24 mouse cellular contexts compared by ENCODE assay signal in genomic region chr9:87169144-87169543, GRCm38 (mm10). TPM values are rescaled to one million over a fixed set of nuclear protein-coding genes. Genes with fewer than 3 reads are reported as not detected.
"Had no signal": no experiment of that assay in that cellular context is flagged by ENCODE, and none has a peak within 500 bp of the region (broad histone marks: within the 10 kb centered on the region; RNA-seq: fewer than 3 reads in every experiment).

No protein-coding gene starts in this region.

- H3K4me2 ChIP-seq: limb, embryonic 13.5 days; liver, embryonic 12.5 days; liver, embryonic 15.5 days; lung, embryonic 15.5 days; neural tube, embryonic 12.5 days; stomach, embryonic 15.5 days had no signal

- H3K27ac ChIP-seq: kidney, postnatal 0 days; layer of hippocampus, adult 2 months; limb, embryonic 10.5 days; limb, embryonic 13.5 days; liver, embryonic 12.5 days; liver, embryonic 15.5 days; lung, embryonic 15.5 days; midbrain, embryonic 10.5 days; neural tube, embryonic 12.5 days; stomach, embryonic 15.5 days had no signal

- H3K9me3 ChIP-seq: limb, embryonic 10.5 days; limb, embryonic 13.5 days; liver, embryonic 12.5 days; liver, embryonic 15.5 days; lung, embryonic 15.5 days; midbrain, embryonic 10.5 days; neural tube, embryonic 12.5 days; stomach, embryonic 15.5 days had no signal

- H3K4me1 ChIP-seq: limb, embryonic 10.5 days; limb, embryonic 13.5 days; liver, embryonic 12.5 days; liver, embryonic 15.5 days; lung, embryonic 15.5 days; megakaryocyte, embryonic 14.5 days; neural tube, embryonic 12.5 days; stomach, embryonic 15.5 days had no signal

- H3K9ac ChIP-seq: limb, embryonic 13.5 days; liver, embryonic 12.5 days; liver, embryonic 15.5 days; lung, embryonic 15.5 days; neural tube, embryonic 12.5 days; stomach, embryonic 15.5 days had no signal

- DNase-seq: kidney, adult 18-20 months; kidney, adult 9 months; kidney, postnatal 25 days; layer of hippocampus, adult 9-11 months; liver; lung, adult 18-20 months; lung, postnatal 10 days; lung, postnatal 36 days; retina, postnatal 1 day; right cerebral cortex, postnatal 25 days; spleen, adult 18-20 months; thymus, postnatal 25 days had no signal

- ATAC-seq: liver, embryonic 12.5 days; midbrain, embryonic 16.5 days had no signal

- H3K36me3 ChIP-seq: limb, embryonic 10.5 days; limb, embryonic 13.5 days; liver, embryonic 12.5 days; liver, embryonic 15.5 days; lung, embryonic 15.5 days; midbrain, embryonic 10.5 days; neural tube, embryonic 12.5 days; stomach, embryonic 15.5 days had no signal

- H3K4me3 ChIP-seq: layer of hippocampus, adult 2 months; limb, embryonic 10.5 days; limb, embryonic 13.5 days; liver, embryonic 12.5 days; liver, embryonic 15.5 days; lung, embryonic 15.5 days; megakaryocyte, embryonic 14.5 days; midbrain, embryonic 10.5 days; neural tube, embryonic 12.5 days; stomach, embryonic 15.5 days had no signal

- H3K27me3 ChIP-seq: limb, embryonic 13.5 days; liver, embryonic 12.5 days; liver, embryonic 15.5 days; lung, embryonic 15.5 days; neural tube, embryonic 12.5 days; stomach, embryonic 15.5 days had no signal

RNA-seq across cellular contexts. Expression of gene Mrap2, which starts 25.0 kb away (rescaled TPM):
- polyA plus RNA-seq: liver, embryonic 12.5 days; liver, embryonic 15.5 days; midbrain, embryonic 10.5 days had no signal
